Mouse (Mus musculus): Measurements from ENCODE around the gene Crisp4.

DNA sequence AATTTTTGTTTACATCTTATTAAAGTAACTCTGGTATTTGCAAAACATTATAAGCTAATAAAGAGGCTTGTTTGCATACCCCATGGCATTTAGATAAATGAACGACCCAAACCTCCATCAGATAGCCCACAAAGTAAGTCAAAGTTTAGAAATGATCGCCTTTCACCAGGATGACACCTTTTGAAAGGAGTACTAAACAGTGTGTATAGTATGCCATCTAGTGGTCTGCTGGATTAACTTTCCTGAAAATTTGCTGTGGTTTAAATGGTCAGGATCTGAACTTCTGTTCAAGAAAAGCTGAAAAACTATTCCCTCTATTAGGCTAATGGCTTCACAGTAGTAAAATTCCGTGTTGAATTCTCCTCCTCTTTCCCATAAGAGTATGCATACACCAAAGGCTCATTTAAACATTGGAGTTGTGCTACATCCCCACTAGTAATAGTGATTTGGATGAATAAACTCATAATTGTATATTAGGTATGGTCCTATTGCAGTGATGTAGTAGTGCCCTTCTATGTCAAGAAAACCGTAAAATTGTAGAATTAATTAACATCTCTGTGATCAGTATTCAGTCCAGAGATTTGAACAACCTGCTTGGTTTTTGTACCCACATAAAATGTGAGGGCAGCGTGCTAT lies 38.9 kb downstream of the Crisp4 start:
- TF ChIP-seq CTCF (IDR thresholded peaks at IDR 0.05; ENCODE audit: low read depth): peak; percentile 30
- TF ChIP-seq EP300 (IDR thresholded peaks at IDR 0.05; ENCODE audit: low read depth): no peak
